Mouse (Mus musculus) adrenal gland, adult 8-10 months (tissue): ENCODE measurements around the gene Usp33. TPM values are rescaled to one million over a fixed set of nuclear protein-coding genes. Genes with fewer than 3 reads are reported as not detected.
"Not testable (repeated sequence)": the region's sequence is repeated elsewhere in the genome, so short reads cannot be mapped to it uniquely, and the experiment has no call there.

Experiments
- DNase-seq: peaks from one replicate; pipeline ENCODE4 v3.0.0; 2022
- total RNA-seq, 4 experiments: library from RNA; stranded (reverse); gene quantifications; 2 replicates each; pipeline ENCODE4 v1.2.4; 2022

The Usp33 gene
- total RNA-seq, result 100 to 1,000 TPM in 3 of 4 experiments, 10 to 100 TPM in 1; 93.9 to 139 (median 129) TPM

DNA sequence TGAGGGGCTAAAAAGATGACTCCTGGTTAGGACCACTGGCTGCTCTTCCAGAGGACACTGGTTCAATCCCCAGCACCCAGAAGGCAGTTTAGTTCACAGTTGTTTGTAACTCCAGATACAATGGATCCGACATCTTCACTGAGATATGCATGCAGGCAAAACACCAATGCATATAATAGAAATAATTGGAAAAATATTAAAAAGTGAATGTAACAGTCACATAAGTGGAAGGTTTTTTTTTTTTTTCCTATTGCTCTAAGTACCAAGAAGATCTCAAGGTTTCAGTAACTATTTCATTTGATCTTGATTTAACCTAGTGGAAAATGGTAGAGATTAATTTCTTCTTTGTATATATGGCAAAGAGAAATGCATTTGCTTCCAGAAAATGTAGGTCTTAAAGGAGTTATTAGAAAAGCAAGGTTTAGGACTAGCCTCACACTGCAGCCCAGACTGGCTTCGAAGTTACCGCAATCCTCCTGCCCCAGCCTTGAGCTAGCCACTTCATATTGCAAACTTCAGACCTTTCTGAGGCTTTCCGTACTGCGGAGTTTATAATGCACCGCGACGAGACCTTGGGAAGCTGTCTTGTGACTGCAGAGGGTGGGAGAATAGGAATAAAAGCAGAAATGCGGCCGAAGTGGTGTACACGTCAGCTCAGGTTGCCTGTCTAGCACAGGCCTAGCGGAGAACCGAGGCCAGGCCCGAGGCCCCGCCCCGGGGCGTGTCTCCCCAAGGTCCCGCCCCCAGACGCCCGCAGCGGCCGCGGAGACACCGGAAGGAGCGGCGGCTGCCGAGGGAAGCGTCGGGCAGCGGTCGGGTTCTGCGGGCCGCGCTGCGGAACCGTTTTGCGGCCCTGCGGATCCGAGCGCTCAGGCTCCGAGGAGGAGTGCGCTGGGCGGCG lies at the start of gene Usp33:
Usp33 (plus strand) TSS at position 747 of the 901 bp plus-strand sequence.
- peak; percentile 90 for DNase-seq

DNA sequence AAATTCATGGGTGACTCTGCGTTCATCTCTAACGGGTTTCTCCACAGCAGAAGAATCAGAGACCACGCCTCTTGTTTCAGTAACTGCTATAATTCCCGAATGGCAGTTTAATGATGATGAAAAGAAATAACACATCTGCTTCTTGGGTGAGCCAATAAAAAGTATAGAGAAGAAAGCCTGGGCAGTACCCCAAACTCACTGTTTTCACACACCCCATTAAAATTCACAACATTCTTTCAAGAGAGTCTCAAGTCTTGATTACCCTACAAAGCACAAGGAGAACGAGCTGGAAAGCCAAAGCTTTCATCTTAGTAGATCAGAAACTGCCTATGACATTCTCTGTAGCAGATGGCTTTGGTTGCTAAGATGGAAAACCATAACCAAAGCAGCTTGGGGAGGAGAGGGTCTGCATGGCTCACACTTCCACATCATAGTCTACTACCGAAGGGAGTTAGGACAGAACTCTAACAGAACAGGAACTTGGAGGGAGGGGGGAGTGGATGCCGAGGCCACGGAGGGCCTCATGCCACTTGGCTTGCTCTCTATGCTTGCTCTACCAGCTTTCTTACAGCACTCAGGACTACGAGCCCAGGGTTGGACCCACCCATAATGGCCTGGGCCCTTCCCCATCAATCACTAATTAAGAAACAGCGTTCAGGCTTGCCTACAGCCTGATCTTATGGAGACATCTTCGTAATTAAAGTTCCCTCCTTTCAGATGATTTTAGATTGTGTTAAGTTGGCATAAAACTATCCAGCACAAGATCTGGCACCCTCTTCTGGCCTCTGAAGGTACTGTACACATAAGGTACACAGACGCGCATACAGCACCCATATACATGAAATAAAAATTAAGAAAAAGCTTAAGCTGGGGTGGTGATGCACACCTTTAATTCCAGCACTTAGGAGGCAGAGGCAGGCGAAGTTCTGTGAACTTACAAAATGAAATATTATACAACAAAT lies 45.6 kb upstream of the Usp33 start:
- DNase-seq, result no peak

GRCm38 (mm10) chr3:152302991-152303390 lies 43.3 kb upstream of the Usp33 start:
- no peak for DNase-seq

- DNase-seq, result no peak
These were observed 42.0 kb upstream of the Usp33 start for GRCm38 (mm10) chr3:152304093-152304815.

GRCm38 (mm10) chr3:152305080-152305479 lies 41.2 kb upstream of the Usp33 start:
- no peak for DNase-seq

DNA sequence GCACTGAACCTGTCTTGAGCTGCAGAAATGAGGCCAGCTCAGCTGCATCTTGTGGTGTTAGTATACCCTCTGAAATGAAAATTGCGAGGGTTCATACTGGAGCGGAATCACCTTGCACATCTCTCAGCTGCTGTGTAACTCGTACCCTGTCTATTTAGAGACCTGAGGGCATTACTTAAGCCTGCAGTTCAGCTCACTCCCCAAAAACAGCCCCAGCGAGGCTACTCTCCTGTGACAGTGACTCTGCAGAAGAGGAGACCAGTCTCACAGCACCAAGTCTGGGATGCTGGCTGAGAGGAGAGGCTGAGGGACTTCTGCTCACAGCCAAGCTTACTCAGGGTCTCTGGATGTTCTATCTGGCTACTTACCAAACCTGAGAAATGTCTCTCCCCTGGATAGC lies 40.3 kb upstream of the Usp33 start:
- no peak for DNase-seq

DNA sequence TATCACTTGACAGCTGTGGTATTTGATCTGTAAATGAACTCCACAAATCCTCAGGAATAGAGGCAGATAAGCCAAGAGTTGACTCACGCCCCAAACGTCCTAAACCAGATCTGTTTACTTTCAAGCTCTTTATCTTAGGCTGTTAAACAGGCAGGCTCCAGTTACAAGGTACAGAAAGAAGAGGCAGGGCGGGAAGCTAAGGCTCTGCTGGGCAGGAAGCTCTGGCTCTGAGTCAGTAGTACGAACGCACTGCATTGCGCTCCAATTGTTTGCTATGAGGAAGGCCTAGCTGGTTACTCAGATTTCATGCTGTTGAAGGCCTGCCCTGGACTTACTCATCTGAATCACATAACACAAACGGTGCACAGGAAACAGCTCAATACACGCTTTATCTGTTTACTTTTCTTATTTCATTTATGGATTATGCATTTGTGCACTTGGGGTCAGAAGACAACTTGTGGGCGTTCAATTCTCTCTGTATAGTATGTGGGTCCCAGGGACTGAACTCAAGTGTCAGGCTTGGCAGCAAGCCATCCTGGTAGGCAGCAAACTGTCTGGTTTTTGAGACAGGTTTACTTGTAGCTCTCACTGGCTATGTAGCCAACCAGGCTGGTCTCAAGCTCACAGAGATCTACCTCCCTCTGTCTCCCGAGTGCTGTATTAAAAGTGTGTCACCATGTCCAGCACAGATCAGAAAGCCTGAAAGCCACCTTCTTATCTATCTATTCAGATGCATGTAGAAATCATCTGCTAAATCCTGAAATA lies 37.6 kb upstream of the Usp33 start:
- DNase-seq, result no peak

DNA sequence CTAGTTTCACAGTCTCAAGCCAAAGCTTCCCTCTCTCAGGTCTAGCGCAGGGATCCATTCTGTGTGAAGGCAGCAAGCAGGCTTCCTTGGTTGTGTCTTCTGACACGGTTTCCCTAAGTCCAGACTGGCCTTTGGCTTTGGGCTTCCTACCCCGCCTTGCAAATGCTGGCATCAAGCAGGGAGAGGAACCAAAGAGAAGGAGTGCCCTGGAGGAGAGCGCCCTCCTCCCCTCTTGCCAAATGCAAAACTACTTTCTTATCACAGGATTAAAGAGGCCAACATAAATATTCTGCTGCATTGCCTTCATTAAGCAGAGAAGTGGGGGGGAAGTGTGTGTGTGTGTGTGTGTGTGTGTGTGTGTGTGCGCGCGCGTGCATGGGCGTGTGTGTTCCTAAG lies 37.0 kb upstream of the Usp33 start:
- no peak for DNase-seq

DNA sequence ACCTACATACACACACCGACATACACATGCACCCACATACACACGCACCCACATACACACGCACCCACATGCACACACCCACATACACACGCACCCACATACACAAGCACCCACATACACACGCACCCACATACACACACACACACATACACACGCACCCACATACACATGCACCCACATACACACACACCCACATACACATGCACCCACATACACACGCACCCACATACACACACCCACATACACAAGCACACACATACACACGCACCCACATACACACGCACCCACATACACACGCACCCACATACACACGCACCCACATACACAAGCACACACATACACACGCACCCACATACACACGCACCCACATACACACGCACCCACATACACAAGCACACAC lies 31.6 kb upstream of the Usp33 start:
- not testable (repeated sequence) for DNase-seq

GRCm38 (mm10) chr3:152315613-152316012 lies 30.7 kb upstream of the Usp33 start:
- peak; percentile 73 for DNase-seq

DNA sequence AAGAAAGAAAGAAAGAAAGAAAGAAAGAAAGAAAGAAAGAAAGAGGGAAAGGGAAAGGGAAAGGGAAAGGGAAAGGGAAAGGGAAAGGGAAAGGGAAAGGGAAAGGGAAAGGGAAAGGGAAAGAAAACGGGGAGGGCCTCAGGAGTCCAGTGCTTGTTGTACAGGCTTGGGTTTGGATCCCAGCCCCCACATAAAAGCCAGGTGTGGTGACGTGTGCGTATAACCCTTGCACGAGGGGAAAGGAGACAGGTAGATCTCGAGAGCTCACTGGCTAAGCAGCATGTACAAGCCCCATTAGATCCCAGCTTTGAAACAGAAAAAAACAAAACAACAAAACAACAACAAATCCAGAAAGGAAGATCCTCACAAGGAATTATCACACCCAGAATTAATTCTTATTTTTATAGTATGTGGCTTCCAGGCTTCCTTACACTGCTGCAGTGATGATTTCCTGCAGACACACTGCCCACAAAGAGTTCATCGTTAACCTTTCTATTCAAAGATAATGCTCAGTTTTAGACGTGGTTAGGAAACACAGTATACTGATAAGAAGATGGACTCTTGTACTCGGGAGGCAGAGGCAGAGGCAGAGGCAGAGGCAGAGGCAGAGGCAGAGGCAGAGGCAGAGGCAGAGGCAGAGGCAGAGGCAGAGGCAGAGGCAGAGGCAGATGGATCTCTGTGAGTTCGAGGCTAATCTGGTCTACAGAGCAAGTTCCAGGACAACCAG lies 29.7 kb upstream of the Usp33 start:
- not testable (repeated sequence) for DNase-seq

DNA sequence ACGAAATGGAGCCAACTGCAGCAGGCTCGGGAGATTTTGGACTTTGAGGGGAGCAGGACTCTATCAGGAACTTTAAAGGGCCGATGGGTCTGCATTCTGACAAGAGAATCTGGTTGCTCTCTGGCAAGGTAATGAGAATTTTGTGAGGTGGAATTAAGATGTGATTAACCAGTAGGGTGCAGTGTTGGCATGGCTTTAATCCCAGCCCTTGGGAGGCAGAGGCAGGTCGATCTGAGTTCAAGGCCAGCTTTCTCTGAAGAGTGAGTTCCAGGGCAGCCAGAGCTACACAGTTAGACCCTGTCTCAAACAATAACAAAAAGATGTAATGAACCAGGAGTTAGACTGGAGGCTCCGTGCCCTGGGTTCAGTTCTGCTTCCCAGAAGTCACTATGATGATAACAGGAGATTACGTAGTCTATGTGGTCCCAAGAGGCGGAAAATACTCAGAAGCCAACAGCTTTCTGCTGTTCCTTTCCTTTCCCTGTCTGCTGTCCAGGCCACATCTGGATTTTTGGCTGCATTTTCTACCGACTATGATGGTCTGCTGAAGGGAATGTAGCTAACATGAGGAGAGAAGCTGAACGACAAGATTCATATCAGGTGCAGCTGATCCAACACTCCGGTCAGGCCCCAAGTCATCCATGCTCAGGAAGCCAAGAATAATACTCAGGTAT lies 25.2 kb upstream of the Usp33 start:
- DNase-seq, result no peak

DNA sequence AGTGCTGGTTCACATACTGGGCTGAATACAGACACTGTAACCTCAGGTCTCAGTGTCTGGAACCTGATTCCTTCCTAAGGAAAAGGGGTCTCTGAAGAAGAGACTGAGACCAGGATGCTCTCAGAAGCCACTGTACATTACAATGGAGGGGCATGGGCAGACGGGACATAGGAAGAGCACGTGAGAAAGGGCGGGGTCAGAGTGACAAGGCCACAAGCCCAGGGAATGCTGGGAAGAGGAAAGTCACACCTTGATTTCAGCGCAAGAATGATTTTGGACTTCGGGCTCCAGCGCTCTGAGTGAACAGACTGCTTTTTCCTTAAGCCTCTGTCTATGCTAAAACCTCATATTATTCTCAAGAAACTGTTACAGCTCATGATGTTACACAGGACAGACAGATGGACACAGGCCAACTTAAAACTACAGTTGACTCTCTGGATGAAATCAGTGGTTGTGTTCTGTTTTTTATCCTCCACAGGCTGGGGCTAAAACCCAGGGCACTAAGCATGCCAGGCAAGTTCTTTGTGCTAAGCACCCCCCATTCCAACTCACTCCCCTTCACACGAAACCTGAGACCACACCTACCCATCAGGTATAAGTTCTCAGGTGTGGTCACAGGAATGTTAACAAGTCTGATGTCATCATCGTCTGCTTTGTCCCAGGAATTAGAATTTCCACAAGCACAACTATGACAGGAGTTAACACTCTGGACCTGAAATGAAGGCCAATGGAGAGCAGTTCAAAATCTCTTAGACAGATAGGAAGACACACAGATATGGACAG lies 24.3 kb upstream of the Usp33 start:
- no peak for DNase-seq

- no peak for DNase-seq
These were observed 14.2 kb upstream of the Usp33 start for GRCm38 (mm10) chr3:152332104-152332503.

- no peak for DNase-seq
These were observed 13.6 kb upstream of the Usp33 start for GRCm38 (mm10) chr3:152332545-152333300.

- no peak for DNase-seq
These were observed 12.6 kb upstream of the Usp33 start for GRCm38 (mm10) chr3:152333641-152334040.

- DNase-seq, result no peak
These were observed 10.2 kb upstream of the Usp33 start for GRCm38 (mm10) chr3:152336085-152336484.

GRCm38 (mm10) chr3:152339862-152340557 lies 6.3 kb upstream of the Usp33 start, which contains the start of gene Miga1:
Gene Miga1, minus strand, starts transcription at chr3:152340407.
- DNase-seq, result peak; percentile 40
